Mouse (Mus musculus): Measurements from ENCODE around the gene Cep63. TPM values are rescaled to one million over a fixed set of nuclear protein-coding genes. Genes with fewer than 3 reads are reported as not detected.
A peak's percentile ranks its signal among the peaks of the same experiment; 100 is the strongest.

Gene Cep63
- total RNA-seq, 2 experiments from 2014 or later, result 41.8 to 47.9 TPM

- DNase-seq (ENCODE audit: low spot score in 2 of 2), result no peak
These were observed 5.8 kb upstream of the Cep63 start for GRCm38 (mm10) chr9:102632173-102632572.

- DNase-seq (ENCODE audit: low spot score in 2 of 2), result no peak
These were observed 5.3 kb upstream of the Cep63 start for GRCm38 (mm10) chr9:102631589-102632147.

- no peak for DNase-seq (ENCODE audit: low spot score in 2 of 2)
These were observed 2.7 kb upstream of the Cep63 start for GRCm38 (mm10) chr9:102629052-102629451.

GRCm38 (mm10) chr9:102627442-102627841 is 1.1 kb upstream of the Cep63 start:
- DNase-seq (ENCODE audit: low spot score in 2 of 2), result no peak

DNA sequence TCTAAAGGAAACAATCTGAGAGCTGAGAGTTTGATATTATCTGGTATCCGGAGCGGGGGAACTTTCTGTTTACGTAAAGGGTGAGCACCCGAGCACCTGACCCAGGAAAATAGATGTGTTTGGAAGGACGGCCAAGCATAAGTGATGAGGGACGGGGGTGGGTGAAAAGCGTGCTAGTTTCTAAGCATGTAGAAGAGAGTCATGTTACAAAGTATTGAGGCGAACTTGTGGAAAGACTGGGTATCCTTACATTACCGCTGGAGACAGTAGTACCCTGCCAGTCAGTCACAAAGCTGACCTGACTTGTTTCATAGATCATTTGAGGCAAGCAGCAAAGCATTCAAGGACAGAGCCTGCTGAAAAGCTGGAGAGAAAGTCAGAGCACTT is 498 bp upstream of the Cep63 start:
- DNase-seq (ENCODE audit: low spot score in 2 of 2), result no peak

GRCm38 (mm10) chr9:102625401-102625982 is 842 bp downstream of the Cep63 start:
- DNase-seq (ENCODE audit: low spot score in 2 of 2), result no peak

GRCm38 (mm10) chr9:102623581-102623980 is 2.8 kb downstream of the Cep63 start:
- no peak for DNase-seq (ENCODE audit: low spot score in 2 of 2)

DNA sequence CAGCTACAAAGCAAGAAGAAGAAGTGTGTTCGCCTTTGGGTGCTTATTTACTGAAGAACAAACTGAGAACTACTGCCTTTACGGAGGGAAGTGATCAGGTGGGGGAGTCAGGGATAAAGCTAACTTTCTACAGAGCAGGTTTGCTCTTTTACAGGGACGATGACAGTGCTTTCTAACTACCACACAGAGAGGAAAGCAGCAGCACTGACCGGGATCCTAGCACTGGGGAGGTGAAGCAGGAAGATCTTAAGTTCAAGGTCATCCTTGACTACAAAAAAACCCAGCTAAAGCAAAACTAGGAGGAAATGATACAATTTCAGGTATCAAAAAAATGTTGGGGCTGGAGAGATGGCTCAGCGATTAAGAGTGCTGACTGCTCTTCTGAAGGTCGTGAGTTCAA is 3.5 kb downstream of the Cep63 start:
- DNase-seq (ENCODE audit: low spot score in 2 of 2), result no peak

DNA sequence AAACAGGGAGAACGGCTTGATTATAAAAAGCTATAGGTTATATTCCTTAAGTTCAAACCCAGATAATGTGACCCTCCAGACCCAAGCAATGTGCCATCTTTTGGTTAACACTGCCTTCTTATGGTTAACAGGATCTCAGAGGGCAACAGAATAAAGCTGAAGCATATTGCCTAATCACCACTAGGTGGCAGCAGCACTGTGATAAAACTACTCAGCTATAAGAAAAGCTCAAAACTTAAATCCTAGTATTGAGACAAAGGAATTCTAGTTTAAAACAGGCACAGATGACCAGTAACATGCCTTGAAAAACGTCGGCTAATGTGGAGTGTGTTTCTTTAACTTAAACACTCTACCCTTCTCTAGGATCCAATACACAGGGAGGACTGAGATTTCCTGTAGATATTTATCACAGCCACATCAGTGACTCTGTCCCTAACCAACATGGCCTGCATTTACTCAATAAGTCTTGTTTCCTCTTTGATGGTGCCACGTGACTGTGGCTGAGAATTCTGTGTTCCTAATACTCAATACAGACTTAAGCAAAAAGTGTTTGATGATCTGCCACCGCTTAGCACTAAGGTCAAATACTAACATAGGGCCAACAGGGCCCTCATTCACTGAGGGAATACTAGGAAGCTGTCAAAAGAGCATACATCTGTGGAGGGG is 4.0 kb downstream of the Cep63 start:
- DNase-seq (ENCODE audit: low spot score in 2 of 2), result peak in 1 of 2 experiments; percentile 27

DNA sequence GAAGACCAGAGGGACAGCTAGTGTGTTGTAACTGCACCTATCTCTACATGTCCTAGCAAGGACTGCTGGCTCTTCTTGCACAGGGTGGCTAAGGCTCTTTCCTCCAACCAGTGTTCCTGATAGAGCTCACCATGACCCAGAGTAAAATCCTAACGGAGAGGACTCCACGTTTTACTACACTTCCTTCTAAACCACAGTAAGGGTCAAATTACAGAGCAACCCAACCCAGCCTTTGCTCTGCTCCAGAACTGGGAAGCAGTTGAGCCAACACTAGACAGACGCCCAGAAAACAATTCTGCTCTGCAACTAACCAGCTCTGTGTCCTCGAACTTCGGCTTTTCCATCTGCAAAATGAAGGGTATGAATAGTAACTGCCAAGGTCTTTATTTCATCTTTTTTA is 4.9 kb downstream of the Cep63 start:
- DNase-seq (ENCODE audit: low spot score in 2 of 2), result no peak

DNA sequence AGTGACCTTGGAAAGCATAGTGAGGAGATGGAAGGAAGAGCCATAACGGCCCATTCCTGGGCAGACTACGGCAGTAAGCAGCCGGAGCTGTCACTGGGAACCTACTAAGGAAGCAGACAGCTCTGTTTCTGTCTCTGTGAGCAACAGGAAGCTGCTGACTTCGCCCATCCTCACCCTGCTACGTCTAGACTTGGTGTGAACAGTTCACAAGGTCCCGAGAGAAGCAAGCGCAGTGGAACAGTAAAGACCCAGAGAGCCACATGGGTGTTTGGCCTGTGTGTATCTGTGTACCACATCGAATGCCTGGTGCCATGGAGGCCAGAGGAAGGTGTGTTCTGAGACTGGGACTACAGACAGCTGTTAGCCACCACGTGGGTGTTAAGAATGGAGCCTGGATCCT is 10.1 kb downstream of the Cep63 start:
- no peak for DNase-seq (ENCODE audit: low spot score in 2 of 2)

- DNase-seq (ENCODE audit: low spot score in 2 of 2), result no peak
These were observed 11.3 kb downstream of the Cep63 start for GRCm38 (mm10) chr9:102615071-102615470.

DNA sequence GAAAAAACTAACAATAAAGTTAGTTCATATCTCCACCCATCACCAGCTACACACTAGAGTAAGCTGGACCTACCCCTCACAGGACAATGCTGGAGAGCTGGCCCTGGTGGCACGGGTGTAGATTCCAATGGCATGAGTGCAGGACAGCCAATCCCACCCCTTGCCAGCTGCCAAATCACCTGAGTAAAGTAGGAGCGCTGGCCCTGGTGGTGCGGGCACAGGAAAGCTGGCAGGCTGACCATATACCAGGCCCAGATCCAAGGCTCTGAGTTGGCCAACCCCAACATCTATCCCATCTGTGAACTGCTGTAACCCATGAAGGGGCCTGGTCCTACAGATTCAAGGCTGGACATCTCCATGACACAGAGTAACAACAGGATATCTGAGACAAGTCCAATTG is 17.1 kb downstream of the Cep63 start:
- no peak for DNase-seq (ENCODE audit: low spot score in 2 of 2)

DNA sequence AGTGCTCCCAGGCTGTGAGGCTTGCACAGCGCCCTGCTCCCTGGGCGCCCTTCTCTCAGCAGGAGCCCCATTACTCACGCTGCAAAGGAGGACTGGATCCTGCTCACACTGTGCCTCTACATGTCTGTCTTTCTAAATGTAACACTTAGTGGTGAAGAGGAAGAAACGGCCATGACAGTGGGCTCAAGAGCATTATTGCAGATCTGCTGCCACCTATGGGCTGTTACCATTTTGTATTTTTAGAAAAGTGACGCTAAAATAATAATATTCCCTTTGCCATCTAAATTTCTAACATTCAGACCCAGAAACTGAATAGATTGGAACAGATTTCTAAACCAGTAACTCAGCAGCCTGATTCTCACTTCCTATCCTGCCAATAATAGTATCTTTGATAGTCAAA is 18.9 kb downstream of the Cep63 start:
- DNase-seq (ENCODE audit: low spot score in 2 of 2), result no peak

- no peak for DNase-seq (ENCODE audit: low spot score in 2 of 2)
These were observed 21.2 kb downstream of the Cep63 start for GRCm38 (mm10) chr9:102605162-102605561.

- no peak for DNase-seq (ENCODE audit: low spot score in 2 of 2)
These were observed 24.7 kb downstream of the Cep63 start for GRCm38 (mm10) chr9:102601666-102602065.

DNA sequence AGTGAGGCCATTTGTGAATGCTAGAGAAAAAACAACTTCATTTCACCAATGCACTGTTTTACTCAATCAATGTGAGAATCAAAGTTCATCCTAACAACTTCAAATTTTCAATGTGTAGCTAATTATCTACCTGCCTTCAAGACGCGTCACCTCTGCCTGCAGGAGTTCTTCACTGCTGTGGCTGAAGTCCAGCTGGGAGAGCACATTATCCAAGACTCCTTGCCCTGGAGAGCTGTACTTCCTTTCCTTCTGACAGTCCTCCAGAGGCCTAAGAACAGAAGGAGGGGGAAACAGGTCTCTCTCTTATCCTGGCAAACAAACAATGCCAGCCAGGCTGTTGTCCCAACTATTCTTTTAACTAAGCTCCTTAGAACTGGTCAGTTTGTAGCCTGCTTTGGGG is 25.1 kb downstream of the Cep63 start:
- no peak for DNase-seq (ENCODE audit: low spot score in 2 of 2)

- no peak for DNase-seq (ENCODE audit: low spot score in 2 of 2)
These were observed 30.5 kb downstream of the Cep63 start for GRCm38 (mm10) chr9:102595662-102596436.

GRCm38 (mm10) chr9:102594667-102595393 is 31.5 kb downstream of the Cep63 start:
- DNase-seq (ENCODE audit: low spot score in 2 of 2), result no peak

GRCm38 (mm10) chr9:102587347-102587746 is 39.0 kb downstream of the Cep63 start:
- DNase-seq (ENCODE audit: low spot score in 2 of 2), result no peak

- no peak for DNase-seq (ENCODE audit: low spot score in 2 of 2)
These were observed 44.3 kb downstream of the Cep63 start for GRCm38 (mm10) chr9:102581921-102582469.
